Mouse (Mus musculus) heart, adult 2 months (tissue): ENCODE data around the gene Pcgf6.

Experiments used
- CTCF ChIP-seq: fragments of 200-600 bp; IDR thresholded peaks from 2 replicates; pipeline ENCODE4 v1.8.1; 2022; ENCODE audit warnings: antibody characterized with exemption, mild to moderate bottlenecking, moderate library complexity
- POLR2A ChIP-seq: fragments of 200-500 bp; IDR thresholded peaks from 2 replicates; pipeline ENCODE4 v1.6.1; 2011; ENCODE audit warnings: mild to moderate bottlenecking, low read depth, low read length, control low read depth; ENCODE audit not compliant: insufficient read depth

GRCm38 (mm10) chr19:47015965-47016364 lies 34.7 kb downstream of the Pcgf6 start:
- TF ChIP-seq POLR2A (no peak), CTCF (no peak)
